Mouse (Mus musculus) fat pad, adult 2 months (tissue): ENCODE measurements around the gene Cnst.
"Not testable (repeated sequence)": the region's sequence is repeated elsewhere in the genome, so short reads cannot be mapped to it uniquely, and the experiment has no call there.

Source experiments
- DNase-seq: peaks from one replicate; pipeline ENCODE4 v3.0.0-alpha.2; 2011; ENCODE audit warnings: low read depth, low spot score; ENCODE audit errors: extremely low read depth

Gene Cnst

DNA sequence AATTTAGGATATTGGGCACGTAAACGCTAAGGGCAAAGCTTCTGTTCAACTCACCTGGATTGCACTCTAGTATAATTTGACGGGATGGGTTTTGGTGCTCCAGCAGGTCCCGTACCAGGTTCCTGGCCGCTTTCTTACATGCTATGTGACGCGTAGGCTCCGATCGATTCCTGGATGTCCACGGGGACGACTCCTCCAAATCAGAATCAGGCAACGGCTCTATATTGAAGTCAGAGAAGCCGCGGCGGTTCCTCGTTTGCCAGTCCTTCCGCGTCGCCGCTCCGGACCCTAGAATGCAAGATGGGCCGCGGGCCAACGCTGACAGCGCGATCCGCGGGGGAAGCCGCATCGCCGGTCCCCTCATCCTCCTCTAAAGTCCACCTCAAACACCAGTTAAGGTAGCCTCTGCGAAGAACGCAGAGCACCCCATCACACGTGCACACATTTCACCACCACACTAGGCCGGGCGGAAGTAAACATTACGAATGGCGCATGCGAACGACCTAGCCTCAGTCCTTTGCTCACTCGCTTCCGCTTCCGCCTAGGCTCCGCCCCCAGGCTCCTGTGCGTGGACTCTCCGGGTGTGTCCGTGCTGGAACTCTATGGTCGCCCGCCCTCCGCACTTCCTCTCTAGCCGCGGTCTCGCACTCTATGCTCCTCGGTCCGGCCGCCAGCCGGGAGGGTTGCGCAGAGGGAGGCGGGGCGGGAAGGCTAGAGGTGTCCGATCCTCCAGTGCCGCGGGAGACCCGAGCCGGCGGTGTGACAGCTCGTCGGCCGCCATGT, at the start of gene Cnst, which contains the start of gene Tfb2m:
TSS of gene Cnst (plus strand) at position 603 of the 783 bp plus-strand sequence.
TSS of gene Tfb2m (minus strand) at position 500 of the 783 bp plus-strand sequence.
- DNase-seq: not testable (repeated sequence)

DNA sequence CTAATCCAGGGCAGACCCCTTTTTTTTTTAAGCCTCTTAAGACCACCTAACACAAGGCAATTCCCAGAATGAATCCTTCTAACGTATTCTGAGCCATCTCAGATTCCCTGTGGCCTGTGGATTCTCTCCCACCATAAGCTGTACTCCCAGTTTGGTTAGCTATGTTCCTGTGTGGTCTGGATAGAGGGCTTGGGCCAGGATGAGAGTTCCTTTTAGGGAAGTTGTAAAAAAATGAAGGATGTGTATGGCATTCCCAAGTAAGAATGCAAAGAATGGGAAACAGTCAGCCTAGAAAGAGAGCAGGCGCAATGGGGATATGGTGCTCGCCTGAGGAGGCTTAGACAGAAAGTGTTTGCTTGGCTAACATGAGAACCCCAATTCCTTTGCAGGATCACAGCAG, 46.9 kb upstream of the Cnst start:
- no peak for DNase-seq

DNA sequence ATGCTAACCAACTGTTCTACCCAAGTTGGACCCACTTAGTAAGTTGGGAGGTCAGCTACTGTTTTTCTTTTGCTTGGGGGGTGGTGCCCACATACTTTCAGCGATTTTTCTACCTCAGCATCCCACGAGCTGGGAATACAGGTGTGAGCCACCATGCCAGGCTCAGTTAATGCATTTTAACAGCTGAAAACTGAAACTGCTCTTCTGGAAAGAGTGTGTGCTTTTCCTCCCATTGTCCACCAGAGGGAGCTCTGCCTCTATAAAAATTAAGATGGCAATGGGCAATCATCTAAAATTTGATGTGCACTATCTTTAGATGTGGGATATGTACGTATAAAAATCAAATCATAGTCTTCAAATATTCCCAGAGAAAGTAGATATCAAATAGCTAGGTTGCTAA, 43.6 kb upstream of the Cnst start:
- DNase-seq: no peak

DNA sequence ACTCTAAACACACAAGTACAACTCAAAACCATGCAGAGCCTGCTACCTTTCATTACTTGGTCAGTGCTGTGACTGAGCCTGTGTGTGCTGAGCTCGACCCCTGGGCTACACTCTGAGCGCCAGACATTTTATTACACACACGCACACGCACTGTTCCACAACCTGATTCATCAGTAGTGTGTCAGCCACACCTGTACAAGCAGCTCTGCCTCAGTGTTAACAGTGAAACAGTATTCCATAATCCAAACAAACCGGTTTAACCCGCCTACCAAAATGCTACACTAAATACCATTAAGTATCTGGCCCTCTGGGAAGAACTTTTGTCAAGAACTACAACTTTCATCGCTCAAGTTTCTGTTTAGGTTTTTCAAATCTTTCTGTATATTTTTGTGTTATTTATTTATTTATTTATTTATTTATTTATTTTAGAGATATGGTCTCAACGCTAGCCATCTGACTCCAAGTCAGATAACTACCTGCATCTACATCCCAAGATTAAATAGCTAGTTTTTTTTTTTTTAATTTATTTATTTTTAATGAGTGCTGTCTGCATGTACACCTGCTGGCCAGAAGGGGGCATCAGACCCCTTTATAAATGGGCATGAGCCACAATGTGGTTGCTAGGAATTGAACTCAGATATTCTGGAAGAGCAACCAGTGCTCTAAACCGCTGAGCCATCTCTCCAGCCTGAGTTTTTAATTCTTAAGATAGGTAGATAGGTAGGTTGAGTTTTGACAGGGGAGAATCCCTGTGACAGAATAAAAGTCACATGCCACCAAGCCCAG, 39.4 kb upstream of the Cnst start:
- peak; percentile 39 for DNase-seq

DNA sequence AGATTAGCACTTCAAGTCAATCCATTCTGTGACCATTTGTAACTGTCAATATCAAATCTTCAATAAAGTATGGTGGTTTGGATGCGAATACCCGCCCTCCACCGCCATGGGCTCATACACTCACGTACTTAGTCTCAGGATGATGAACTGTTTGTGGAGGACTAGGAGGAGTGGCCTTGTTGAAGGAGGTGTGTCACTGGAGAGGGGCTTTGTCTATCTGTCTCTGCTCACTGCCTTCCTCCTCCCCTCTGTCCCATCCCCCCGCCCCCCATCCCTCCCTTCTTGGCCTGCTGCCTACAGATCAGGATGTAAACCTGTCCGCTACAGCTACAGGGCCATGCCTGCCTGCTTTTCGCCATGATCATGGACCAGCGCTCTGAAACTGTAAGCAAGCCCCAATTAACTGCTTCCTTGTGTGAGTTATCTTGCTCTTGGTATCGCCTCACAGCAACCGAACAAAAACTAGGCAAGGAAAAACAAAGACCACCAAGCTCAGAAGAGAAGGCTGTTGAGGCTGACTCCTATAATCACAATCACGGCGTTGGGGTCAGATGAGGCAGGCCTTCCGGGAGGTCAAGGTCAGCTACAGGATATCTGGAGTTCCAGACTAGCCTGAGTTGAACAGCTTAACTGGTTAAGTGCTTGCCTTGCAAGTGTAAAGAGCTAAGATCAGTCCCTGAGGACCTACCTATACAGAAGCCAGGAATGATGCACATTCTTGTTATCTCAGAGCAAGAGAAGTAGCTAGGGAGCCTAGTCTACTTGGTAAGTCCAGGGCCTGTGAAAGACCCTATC, 35.4 kb upstream of the Cnst start:
- no peak for DNase-seq

DNA sequence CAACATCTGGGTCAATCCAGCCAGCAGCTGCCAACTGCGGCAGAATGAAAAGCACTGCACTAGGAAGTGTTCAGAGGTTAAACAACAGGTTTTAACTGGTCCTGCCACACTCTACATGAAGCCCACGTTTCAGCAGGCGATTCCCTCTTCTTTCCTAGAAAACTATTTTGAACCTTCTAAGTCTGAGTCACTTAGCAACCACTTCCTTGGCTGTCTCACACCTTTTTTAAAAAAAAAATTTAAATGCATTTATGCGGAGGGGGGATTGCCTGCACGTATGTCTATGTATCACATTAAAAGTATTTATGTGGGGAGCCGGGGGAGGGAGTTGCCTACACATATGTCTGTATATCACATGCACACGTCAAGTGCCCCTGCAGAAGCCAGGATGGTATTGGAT, 34.3 kb upstream of the Cnst start:
- DNase-seq: no peak

DNA sequence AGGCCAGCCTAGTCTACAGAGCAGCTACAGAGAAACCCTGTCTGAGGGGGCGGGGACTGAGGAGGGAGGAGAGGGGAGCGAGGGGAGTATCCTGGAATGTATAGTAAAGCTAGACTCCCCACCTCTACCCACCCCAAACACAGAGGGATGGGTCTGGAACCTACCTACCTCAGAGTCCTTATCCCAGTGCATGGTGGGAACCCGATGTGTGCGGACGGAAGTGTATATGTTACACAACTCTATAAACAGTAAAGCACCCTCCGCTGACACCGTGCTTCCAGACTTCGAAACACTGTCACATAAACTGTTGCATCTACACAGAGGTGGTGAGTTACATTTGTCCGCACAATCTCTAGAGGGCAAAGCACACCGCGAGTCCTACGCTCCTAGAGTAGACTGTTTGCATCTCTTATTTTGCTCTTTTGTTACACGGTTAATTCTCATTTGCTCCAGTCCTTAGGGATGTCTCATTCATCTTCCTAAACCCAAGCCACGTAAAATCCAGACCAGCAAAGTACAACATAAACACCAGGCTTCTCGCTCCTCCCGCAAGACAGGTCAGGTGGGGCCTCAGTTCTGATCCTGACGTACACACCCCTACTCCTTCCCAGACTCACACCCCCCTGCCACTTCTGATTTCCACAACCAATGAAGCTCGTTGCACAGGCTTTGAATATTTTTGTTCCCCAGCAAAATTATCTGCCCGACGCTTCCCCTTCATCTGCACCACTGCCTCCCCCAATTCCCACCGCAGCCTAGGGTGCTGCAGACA, 29.0 kb upstream of the Cnst start:
- no peak for DNase-seq

DNA sequence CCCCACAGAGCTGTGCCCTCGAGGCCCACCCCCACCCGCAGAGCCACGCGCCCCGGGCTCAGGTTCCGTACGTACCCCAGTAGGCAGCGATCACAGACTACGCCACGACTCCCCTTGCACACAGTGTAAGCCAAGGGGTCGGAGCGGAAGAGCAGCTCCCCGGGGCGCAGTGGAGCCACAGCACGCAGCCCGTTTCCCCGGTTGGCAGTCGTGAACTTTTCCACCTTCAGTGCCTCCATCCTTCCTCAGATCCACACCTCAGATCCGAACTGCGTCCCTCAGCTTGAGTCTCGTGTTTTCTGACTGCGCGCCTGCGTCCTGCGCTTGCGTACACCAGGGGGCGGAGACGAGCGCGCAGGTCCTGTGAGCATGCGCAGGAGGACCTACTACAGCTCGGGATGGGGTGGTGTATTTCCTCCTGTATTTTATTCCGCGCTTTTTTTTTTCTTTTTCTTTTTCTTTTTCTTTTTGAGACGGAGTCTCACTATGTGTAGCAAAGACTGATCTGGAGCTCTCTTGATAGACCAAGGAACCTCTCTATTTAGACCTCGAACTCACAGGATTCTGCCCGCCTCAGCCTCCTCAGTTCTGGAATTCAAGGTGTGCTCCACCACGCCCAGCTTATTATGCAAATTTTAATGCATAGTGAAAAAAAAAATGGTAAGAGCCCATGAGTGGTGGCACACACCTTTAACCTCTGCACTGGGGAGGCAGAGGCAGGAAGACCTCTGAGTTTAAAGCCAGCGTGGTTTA, 28.3 kb upstream of the Cnst start, which contains the start of gene Smyd3:
TSS of gene Smyd3 (minus strand) at position 329 of the 753 bp plus-strand sequence.
- DNase-seq: peak; percentile 19

DNA sequence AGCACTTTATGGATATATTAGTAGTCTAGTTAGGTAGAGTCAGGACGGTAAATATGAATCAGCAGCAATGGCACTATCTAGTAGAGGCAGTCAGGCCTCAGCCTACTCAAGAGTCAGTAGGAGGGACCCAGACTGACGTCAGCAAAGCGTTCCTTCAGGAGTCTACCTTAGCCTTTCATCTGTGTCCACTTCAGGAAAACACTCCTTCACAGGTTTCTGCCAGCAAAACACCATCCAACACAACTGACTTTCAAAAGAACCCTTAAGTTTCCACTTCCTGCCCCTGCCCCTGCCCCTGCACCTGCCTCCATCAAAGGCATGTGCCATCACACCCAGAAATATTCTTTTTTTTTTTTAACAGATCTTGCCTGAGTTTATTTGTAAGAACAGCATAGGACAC, 26.3 kb upstream of the Cnst start:
- no peak for DNase-seq

DNA sequence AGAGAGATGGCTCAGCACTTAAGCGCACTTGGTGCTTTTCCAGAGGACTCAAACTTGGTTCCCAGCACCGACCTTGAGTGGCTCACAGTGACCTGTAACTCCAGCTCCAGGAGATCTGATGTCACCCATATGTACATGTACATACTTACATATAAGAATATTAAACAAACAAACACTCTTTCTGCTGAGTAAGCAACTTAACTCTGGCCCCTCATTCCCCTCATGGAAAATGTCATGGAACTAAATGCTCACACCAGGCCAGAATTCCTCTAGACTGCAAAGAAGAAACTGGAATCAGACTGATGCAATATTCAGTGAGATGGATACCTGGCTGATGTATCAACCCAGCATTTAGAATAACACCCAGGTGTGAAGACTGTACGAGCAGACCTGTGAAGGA, 7.1 kb upstream of the Cnst start:
- DNase-seq: no peak

DNA sequence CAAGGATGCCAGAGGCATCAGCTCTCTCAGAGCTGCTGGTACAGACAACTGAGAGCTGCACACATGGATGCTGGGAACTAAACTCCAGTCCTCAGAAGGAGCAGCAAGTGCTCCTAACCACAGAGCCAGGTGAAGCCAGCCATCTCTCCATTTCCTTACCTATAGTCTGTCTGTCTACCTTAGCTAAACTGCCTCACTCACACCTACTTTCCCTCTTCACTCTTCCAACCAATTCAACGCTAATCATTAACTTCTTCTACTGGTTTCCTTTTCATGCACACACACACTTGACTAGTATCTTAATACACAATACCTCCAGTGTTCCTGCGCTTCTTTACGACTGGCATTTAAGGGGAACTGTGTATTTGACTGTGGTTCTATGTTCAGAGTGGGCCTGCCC, 6.3 kb upstream of the Cnst start:
- DNase-seq: no peak

DNA sequence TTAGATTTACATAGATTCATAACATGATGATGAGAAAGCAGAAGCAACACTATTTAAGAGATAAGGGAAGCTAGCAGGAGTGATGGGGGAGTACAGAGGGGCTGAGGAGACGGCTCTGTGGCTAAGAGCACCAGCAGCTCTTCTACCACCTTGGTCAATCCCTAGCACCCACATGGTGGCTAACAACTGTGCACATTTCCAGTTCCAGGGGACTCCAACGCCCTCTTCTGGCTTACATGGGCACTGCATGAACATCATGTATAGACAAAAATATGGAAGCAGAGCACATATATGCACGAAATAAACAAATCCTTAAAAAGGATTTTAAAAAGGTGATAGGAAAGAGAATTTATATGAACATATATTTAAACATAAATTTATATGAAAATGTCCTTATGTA, 4.7 kb upstream of the Cnst start:
- no peak for DNase-seq

DNA sequence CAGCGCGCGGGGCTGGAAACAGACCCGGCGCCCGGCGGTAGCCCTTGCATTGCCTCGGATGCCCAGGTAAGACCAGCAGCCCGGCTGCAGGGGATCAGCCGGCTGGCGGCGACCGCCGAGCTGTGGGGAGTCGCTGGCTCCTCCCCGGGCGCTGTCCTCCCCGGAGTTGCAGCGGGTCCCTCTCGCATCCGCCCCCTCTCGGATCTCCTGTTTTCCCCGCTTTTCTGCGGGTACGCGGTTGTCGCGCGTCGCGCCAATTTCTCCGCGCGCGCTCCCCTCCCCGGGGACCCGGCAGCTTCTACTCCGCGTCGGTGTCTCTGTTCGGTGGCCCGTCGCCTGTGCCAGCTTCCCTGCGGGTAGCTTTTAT, 364 bp downstream of the Cnst start:
- DNase-seq: no peak

DNA sequence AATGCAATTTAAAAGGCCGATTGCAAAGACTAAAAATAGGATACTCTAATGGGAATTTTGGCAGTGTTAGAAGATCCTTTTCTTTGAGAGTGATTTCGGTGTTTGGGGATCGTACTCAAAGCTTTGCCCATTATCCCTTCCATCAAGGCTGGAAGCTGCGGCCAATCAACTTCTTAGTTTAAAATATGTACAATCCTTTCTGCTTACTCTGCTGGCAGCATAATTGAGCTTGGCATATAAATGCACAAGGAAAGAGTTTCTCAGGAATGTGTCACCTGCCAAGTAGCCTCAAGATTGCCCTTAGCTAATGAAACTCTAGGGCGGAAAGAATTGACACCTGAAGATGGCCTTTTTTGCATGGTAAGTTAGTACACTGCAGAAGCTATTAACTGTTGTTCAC, 1.0 kb downstream of the Cnst start:
- DNase-seq: no peak

DNA sequence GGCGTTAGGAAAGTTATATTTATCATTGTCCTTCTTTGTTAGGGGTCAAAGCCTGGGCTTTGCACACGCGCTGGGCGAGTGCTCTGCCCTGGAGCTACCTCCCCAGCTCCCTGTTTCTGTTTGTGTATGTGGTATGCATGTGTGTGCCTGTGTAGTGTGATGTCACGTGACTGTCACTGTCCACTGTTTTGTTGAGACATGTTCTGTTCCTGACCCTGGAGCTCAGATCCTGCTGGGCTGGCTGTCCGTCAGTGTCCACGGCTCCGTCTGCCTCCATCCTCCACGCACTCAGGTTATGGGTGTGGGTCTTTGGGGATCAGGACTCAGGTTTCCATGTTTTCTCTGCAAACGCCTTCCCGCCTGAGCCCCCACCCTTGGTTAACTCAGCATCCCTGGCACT, 2.0 kb downstream of the Cnst start:
- no peak for DNase-seq

DNA sequence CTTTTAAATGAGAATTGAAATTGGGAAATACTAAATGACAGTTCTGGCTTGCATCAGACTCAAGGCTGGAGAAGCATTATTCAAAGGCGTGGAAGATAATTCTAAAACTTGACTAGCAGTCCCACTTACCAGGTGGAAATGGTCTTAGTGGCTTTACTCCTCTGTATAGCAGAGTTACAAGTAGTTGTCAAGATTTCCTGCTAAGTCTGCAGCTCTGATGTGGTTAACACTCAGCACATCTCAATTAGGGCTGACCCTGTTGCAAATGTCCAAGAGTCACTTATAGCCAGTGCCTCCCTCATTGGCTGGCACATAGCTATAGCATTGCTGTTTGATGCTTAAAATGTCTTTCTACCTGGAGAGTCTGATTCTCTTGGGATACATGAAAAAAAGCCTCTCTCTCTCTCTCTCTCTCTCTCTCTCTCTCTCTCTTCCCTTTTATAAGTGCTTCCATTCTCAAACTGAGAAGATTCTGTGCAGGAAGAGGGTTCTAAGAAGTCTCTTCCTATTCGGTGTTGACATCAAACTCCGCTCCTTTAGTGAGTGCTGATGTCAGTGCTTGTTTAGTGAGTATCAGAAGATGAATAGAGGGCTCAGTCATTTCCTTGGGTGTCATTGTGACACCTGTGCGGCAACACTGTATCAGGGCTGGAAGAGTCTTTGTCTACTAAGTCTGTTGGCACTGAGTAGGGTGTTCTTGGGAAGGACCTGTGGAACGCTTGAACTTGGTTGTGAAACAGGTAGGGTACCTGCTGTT, 3.0 kb downstream of the Cnst start:
- DNase-seq: no peak

DNA sequence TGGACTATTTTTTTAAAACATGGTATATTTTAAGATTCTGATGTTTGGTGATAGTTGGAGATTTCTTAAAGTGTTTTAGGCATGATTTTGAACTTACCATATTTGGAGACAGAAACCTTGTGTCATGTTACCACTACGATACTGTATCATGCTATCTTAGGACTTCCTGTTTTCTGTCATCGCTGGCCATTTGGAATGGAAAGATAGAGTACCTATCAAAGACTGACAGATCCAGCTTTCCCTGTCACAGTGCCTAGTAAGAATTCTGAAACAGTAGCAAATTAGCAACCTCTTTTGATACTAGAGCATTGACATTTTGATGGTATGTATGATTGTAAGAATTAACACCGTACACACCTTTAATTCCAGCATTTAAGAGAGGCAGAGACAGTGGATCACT, 5.2 kb downstream of the Cnst start:
- no peak for DNase-seq

DNA sequence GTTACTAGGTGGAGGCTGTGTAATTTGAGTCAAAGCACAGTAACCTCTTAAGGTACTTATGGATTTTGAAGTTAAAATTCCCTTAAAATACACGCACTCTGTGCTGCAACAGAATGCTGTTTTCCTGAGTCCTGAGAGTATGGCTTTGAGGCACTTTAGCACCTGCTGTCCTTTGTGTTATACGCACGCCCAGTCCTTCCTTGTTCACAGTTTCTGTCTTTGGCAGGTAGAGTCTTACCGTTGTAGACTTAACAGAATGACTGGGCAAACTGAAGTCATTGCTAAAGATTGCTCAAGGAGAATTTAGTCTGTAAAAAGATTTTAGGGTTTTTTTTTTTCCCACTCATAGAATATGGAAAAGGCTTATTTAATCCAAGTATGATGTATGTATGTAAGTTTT, 5.8 kb downstream of the Cnst start:
- DNase-seq: no peak

DNA sequence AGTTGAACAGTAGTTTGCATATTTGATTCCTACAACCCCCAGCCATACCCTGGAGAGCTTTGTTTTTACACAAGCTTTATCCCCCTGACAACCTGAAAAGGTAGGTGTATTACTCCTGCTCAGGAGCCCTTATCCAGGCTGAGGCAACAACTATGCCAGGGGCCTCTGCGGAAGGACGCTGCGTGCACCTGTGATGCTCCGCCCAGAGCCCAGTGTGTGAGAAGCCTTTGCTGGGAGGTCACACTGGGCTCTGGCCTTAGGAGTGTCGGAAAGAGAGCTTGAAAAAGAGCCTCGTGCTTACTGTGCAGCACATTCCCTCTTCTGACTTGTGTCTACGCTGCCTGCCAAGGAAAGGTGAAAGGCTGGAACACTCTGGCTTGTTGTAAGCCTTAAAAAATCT, 6.6 kb downstream of the Cnst start:
- DNase-seq: no peak
